15 mouse cellular contexts compared by ENCODE assay signal in genomic region chr17:49342636-49343035, GRCm38 (mm10).
"Had no signal": no experiment of that assay in that cellular context is flagged by ENCODE, and none has a peak within 500 bp of the region (broad histone marks: within the 10 kb centered on the region; RNA-seq: fewer than 3 reads in every experiment).

No protein-coding gene starts in this region.

- H3K27ac ChIP-seq: kidney, postnatal 0 days; layer of hippocampus, adult 2 months; limb, embryonic 13.5 days; liver, embryonic 15.5 days; midbrain, embryonic 10.5 days; neural tube, embryonic 15.5 days had no signal

- H3K4me3 ChIP-seq: layer of hippocampus, adult 2 months; limb, embryonic 13.5 days; liver, embryonic 15.5 days; midbrain, embryonic 10.5 days; myocyte; neural tube, embryonic 15.5 days had no signal

- DNase-seq: left cerebral cortex, postnatal 4 days; lung, embryonic 14.5 days; lung, postnatal 10 days; lung, postnatal 4 days; midbrain, embryonic 14.5 days; right cerebral cortex, adult 18-20 months; right cerebral cortex, postnatal 25 days; thymus, postnatal 36 days had no signal
